Mouse (Mus musculus): ENCODE results near the gene Rexo5.

DNA sequence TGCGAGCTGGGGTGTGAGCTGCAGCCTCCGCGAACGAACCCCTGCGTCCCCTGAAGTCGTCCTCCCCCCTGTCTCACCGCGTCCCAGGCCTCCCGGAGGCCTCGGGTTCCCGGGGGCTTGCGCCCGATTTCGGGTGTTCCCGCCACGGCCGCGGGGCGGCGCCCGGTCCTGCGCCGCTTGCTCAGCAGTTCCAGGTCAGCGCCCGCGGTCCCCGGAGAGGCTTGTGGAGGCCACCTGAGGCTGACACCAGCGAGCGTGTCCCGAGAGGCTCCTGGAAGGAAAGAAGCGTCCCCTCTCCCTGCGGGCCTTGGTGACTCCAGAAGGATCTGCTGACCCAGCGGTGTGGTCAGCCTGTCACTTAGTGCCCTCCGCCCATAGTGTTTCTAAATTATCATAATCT lies 49.5 kb upstream of the Rexo5 start:
- TF ChIP-seq CTCF (IDR thresholded peaks at IDR 0.05) (peak; percentile 52), EP300 (IDR thresholded peaks at IDR 0.05) (no peak)

Data from lung, postnatal 0 days (tissue).